Mouse (Mus musculus): ENCODE measurements around the gene Efcc1. TPM values are rescaled to one million over a fixed set of nuclear protein-coding genes. Genes with fewer than 3 reads are reported as not detected.
"Not testable (repeated sequence)": the region's sequence is repeated elsewhere in the genome, so short reads cannot be mapped to it uniquely, and the experiment has no call there.

Efcc1 gene
- polyA plus RNA-seq, 1 experiment, result 0.46 TPM

- Histone ChIP-seq H3K9ac (ENCODE audit: low read depth, poor library complexity, severe bottlenecking) (no peak overlapping the region), H3K27ac (ENCODE audit: insufficient read depth, low read length) (no peak overlapping the region), H3K4me1 (ENCODE audit: control insufficient read depth, insufficient read depth, low read length) (no peaks in the 10 kb centered on the region), H3K9me3 (replicated peaks; ENCODE audit: control insufficient read depth, insufficient read depth, low read length, poor library complexity, severe bottlenecking) (no peaks in the 10 kb centered on the region), H3K27me3 (ENCODE audit: control insufficient read depth, insufficient read depth, low read length, poor library complexity, severe bottlenecking) (no peaks in the 10 kb centered on the region), H3K4me3 (ENCODE audit: low read depth, low read length) (no peak overlapping the region), H3K36me3 (ENCODE audit: control insufficient read depth, insufficient read depth, low read length, poor library complexity, severe bottlenecking) (no peaks in the 10 kb centered on the region)
- TF ChIP-seq POLR2A (IDR thresholded peaks at IDR 0.05; ENCODE audit: insufficient read depth, low read length), result no peak
- peak; percentile 28 for TF ChIP-seq CTCF (IDR thresholded peaks at IDR 0.05; ENCODE audit: low read depth, low read length)
These were observed 33.0 kb downstream of the Efcc1 start for GRCm38 (mm10) chr6:87763376-87764280.

- H3K27ac ChIP-seq (ENCODE audit: insufficient read depth, low read length); H3K36me3 ChIP-seq (ENCODE audit: control insufficient read depth, insufficient read depth, low read length, poor library complexity, severe bottlenecking); H3K9ac ChIP-seq (ENCODE audit: low read depth, poor library complexity, severe bottlenecking); H3K27me3 ChIP-seq (ENCODE audit: control insufficient read depth, insufficient read depth, low read length, poor library complexity, severe bottlenecking); H3K4me1 ChIP-seq (ENCODE audit: control insufficient read depth, insufficient read depth, low read length); H3K9me3 ChIP-seq (replicated peaks; ENCODE audit: control insufficient read depth, insufficient read depth, low read length, poor library complexity, severe bottlenecking); H3K4me3 ChIP-seq (ENCODE audit: low read depth, low read length): not testable (repeated sequence)
These were observed 33.6 kb downstream of the Efcc1 start for GRCm38 (mm10) chr6:87764296-87764695.

- no peaks in the 10 kb centered on the region for H3K4me1 ChIP-seq (ENCODE audit: control insufficient read depth, insufficient read depth, low read length)
- no peaks in the 10 kb centered on the region for H3K27me3 ChIP-seq (ENCODE audit: control insufficient read depth, insufficient read depth, low read length, poor library complexity, severe bottlenecking)
- no peaks in the 10 kb centered on the region for H3K36me3 ChIP-seq (ENCODE audit: control insufficient read depth, insufficient read depth, low read length, poor library complexity, severe bottlenecking)
- H3K9ac ChIP-seq (ENCODE audit: low read depth, poor library complexity, severe bottlenecking), result no peak overlapping the region
- no peak overlapping the region for H3K4me3 ChIP-seq (ENCODE audit: low read depth, low read length)
- no peak overlapping the region for H3K27ac ChIP-seq (ENCODE audit: insufficient read depth, low read length)
- TF ChIP-seq EP300 (IDR thresholded peaks at IDR 0.05; ENCODE audit: insufficient read depth, low read depth, low read length) (no peak), CTCF (IDR thresholded peaks at IDR 0.05; ENCODE audit: low read depth, low read length) (no peak)
- H3K9me3 ChIP-seq (replicated peaks; ENCODE audit: control insufficient read depth, insufficient read depth, low read length, poor library complexity, severe bottlenecking), result no peaks in the 10 kb centered on the region
These were observed 40.0 kb downstream of the Efcc1 start for GRCm38 (mm10) chr6:87770626-87771025.

GRCm38 (mm10) chr6:87774466-87774865 is 43.8 kb downstream of the Efcc1 start:
- TF ChIP-seq CTCF (IDR thresholded peaks at IDR 0.05; ENCODE audit: low read depth, low read length) (no peak), POLR2A (IDR thresholded peaks at IDR 0.05; ENCODE audit: insufficient read depth, low read length) (no peak), EP300 (IDR thresholded peaks at IDR 0.05; ENCODE audit: insufficient read depth, low read depth, low read length) (no peak)
- no peaks in the 10 kb centered on the region for H3K36me3 ChIP-seq (ENCODE audit: control insufficient read depth, insufficient read depth, low read length, poor library complexity, severe bottlenecking)
- no peak overlapping the region for H3K27ac ChIP-seq (ENCODE audit: insufficient read depth, low read length)
- no peaks in the 10 kb centered on the region for H3K4me1 ChIP-seq (ENCODE audit: control insufficient read depth, insufficient read depth, low read length)
- no peak overlapping the region for H3K4me3 ChIP-seq (ENCODE audit: low read depth, low read length)
- H3K9me3 ChIP-seq (replicated peaks; ENCODE audit: control insufficient read depth, insufficient read depth, low read length, poor library complexity, severe bottlenecking), result no peaks in the 10 kb centered on the region
- H3K9ac ChIP-seq (ENCODE audit: low read depth, poor library complexity, severe bottlenecking), result no peak overlapping the region
- H3K27me3 ChIP-seq (ENCODE audit: control insufficient read depth, insufficient read depth, low read length, poor library complexity, severe bottlenecking), result no peaks in the 10 kb centered on the region

- H3K4me3 ChIP-seq (ENCODE audit: low read depth, low read length), result no peak overlapping the region
- H3K27me3 ChIP-seq (ENCODE audit: control insufficient read depth, insufficient read depth, low read length, poor library complexity, severe bottlenecking), result no peaks in the 10 kb centered on the region
- H3K9ac ChIP-seq (ENCODE audit: low read depth, poor library complexity, severe bottlenecking), result no peak overlapping the region
- H3K4me1 ChIP-seq (ENCODE audit: control insufficient read depth, insufficient read depth, low read length), result no peaks in the 10 kb centered on the region
- H3K9me3 ChIP-seq (replicated peaks; ENCODE audit: control insufficient read depth, insufficient read depth, low read length, poor library complexity, severe bottlenecking), result no peaks in the 10 kb centered on the region
- no peak overlapping the region for H3K27ac ChIP-seq (ENCODE audit: insufficient read depth, low read length)
- H3K36me3 ChIP-seq (ENCODE audit: control insufficient read depth, insufficient read depth, low read length, poor library complexity, severe bottlenecking), result no peaks in the 10 kb centered on the region
- no peak for TF ChIP-seq POLR2A (IDR thresholded peaks at IDR 0.05; ENCODE audit: insufficient read depth, low read length)
- no peak for TF ChIP-seq CTCF (IDR thresholded peaks at IDR 0.05; ENCODE audit: low read depth, low read length)
- TF ChIP-seq EP300 (IDR thresholded peaks at IDR 0.05; ENCODE audit: insufficient read depth, low read depth, low read length), result no peak
These were observed 44.2 kb downstream of the Efcc1 start for GRCm38 (mm10) chr6:87774909-87775308.

- Histone ChIP-seq H3K36me3 (ENCODE audit: control insufficient read depth, insufficient read depth, low read length, poor library complexity, severe bottlenecking) (no peaks in the 10 kb centered on the region), H3K9ac (ENCODE audit: low read depth, poor library complexity, severe bottlenecking) (no peak overlapping the region), H3K27ac (ENCODE audit: insufficient read depth, low read length) (no peak overlapping the region), H3K4me3 (ENCODE audit: low read depth, low read length) (no peak overlapping the region), H3K27me3 (ENCODE audit: control insufficient read depth, insufficient read depth, low read length, poor library complexity, severe bottlenecking) (no peaks in the 10 kb centered on the region), H3K9me3 (replicated peaks; ENCODE audit: control insufficient read depth, insufficient read depth, low read length, poor library complexity, severe bottlenecking) (no peaks in the 10 kb centered on the region), H3K4me1 (ENCODE audit: control insufficient read depth, insufficient read depth, low read length) (no peaks in the 10 kb centered on the region)
- TF ChIP-seq POLR2A (IDR thresholded peaks at IDR 0.05; ENCODE audit: insufficient read depth, low read length) (no peak), EP300 (IDR thresholded peaks at IDR 0.05; ENCODE audit: insufficient read depth, low read depth, low read length) (no peak), CTCF (IDR thresholded peaks at IDR 0.05; ENCODE audit: low read depth, low read length) (no peak)
These were observed 45.0 kb downstream of the Efcc1 start for GRCm38 (mm10) chr6:87775588-87776245.
